Mouse (Mus musculus) MEL (cell line): ENCODE data around the gene Il6st.

Source experiments
- CTCF ChIP-seq, 3 experiments: IDR thresholded peaks in 2 of 3; conservative IDR thresholded peaks in 1 of 3; 2 replicates each; pipeline ENCODE4 v1.5.1; 2011 to 2012; ENCODE audit warnings: low read length in 3 of 3, low read depth in 2 of 3, mild to moderate bottlenecking in 2 of 3, improper control_type of control experiment in 1 of 3, inconsistent platforms in 1 of 3, mixed read lengths in 1 of 3, moderate library complexity in 1 of 3; ENCODE audit not compliant: control insufficient read depth in 1 of 3, insufficient read depth in 1 of 3, poor library complexity in 1 of 3, severe bottlenecking in 1 of 3
- E2F4 ChIP-seq: IDR thresholded peaks from 2 replicates; pipeline ENCODE4 v1.6.1; 2011; ENCODE audit warnings: low read depth, low read length, improper control_type of control experiment, borderline replicate concordance
- JUND ChIP-seq: IDR thresholded peaks from 2 replicates; pipeline ENCODE4 v1.6.1; 2011; ENCODE audit warnings: low read depth, mild to moderate bottlenecking, improper control_type of control experiment, low read length
- MAZ ChIP-seq: IDR thresholded peaks from 2 replicates; pipeline ENCODE4 v1.6.1; 2012; ENCODE audit warnings: low read depth, mild to moderate bottlenecking, inconsistent platforms, low read length, improper control_type of control experiment
- MYB ChIP-seq: IDR thresholded peaks from 2 replicates; pipeline ENCODE4 v1.6.1; 2011; ENCODE audit warnings: mild to moderate bottlenecking, low read depth, low read length, improper control_type of control experiment
- MYC ChIP-seq: IDR thresholded peaks from 2 replicates; pipeline ENCODE4 v1.6.1; 2011; ENCODE audit warnings: low read depth, mild to moderate bottlenecking, low read length, improper control_type of control experiment, moderate library complexity
- POLR2A ChIP-seq, 2 experiments: IDR thresholded peaks; 2 replicates each; pipeline ENCODE4 v1.6.1; 2011 to 2012; ENCODE audit warnings: low read length in 2 of 2, mild to moderate bottlenecking in 2 of 2, control low read depth in 1 of 2, improper control_type of control experiment in 1 of 2, low read depth in 1 of 2, moderate library complexity in 1 of 2; ENCODE audit not compliant: control insufficient read depth in 1 of 2, insufficient read depth in 1 of 2, poor library complexity in 1 of 2
- RAD21 ChIP-seq: IDR thresholded peaks from 2 replicates; pipeline ENCODE4 v1.6.1; 2011; ENCODE audit warnings: mild to moderate bottlenecking, low read depth, low read length, improper control_type of control experiment
- SIN3A ChIP-seq: IDR thresholded peaks from 2 replicates; pipeline ENCODE4 v1.6.1; 2012; ENCODE audit warnings: low read length, improper control_type of control experiment, inconsistent platforms
- ZKSCAN1 ChIP-seq: IDR thresholded peaks from 2 replicates; pipeline ENCODE4 v1.6.1; 2012; ENCODE audit warnings: low read depth, mild to moderate bottlenecking, inconsistent platforms, low read length, improper control_type of control experiment, moderate library complexity
- ZNF384 ChIP-seq: IDR thresholded peaks from 2 replicates; pipeline ENCODE4 v1.6.1; 2012; ENCODE audit warnings: low read depth, mild to moderate bottlenecking, inconsistent platforms, low read length, improper control_type of control experiment

GRCm38 (mm10) chr13:112466136-112466945 is 2.5 kb downstream of the Il6st start:
- TF ChIP-seq E2F4 = no peak
- no peak for TF ChIP-seq CTCF (IDR thresholded peaks at IDR 0.05 in 2 of 3, conservative IDR thresholded peaks at IDR 0.05 in 1 of 3; ENCODE audit: control insufficient read depth in 1 of 3, insufficient read depth in 1 of 3, low read depth in 2 of 3, low read length in 3 of 3, poor library complexity in 1 of 3, severe bottlenecking in 1 of 3)
- no peak for TF ChIP-seq MAZ
- no peak for TF ChIP-seq ZKSCAN1
- no peak for TF ChIP-seq POLR2A (IDR thresholded peaks at IDR 0.05; ENCODE audit: control insufficient read depth in 1 of 2, insufficient read depth in 1 of 2, low read depth in 1 of 2, low read length in 2 of 2, poor library complexity in 1 of 2)
- no peak for TF ChIP-seq ZNF384
- no peak for TF ChIP-seq JUND
- TF ChIP-seq SIN3A = no peak
- TF ChIP-seq RAD21 = no peak
- TF ChIP-seq MYB = no peak
- no peak for TF ChIP-seq MYC
